Mouse (Mus musculus) limb, embryonic 10.5 days (tissue): Measurements from ENCODE around the gene Elane. TPM values are rescaled to one million over a fixed set of nuclear protein-coding genes. Genes with fewer than 3 reads are reported as not detected.
A peak's percentile ranks its signal among the peaks of the same experiment; 100 is the strongest.

Experiments used
- DNase-seq: peaks from one replicate; pipeline ENCODE4 v3.0.0-alpha.2; 2017; ENCODE audit warnings: low spot score
- H3K27ac ChIP-seq: fragments of 300-500 bp; sonication (generic); 2 replicates; pipeline ENCODE4 v1.5.1; 2016; ENCODE audit warnings: mild to moderate bottlenecking
- H3K27me3 ChIP-seq: fragments of 300-500 bp; sonication (generic); 2 replicates; pipeline ENCODE4 v1.6.1; 2016; ENCODE audit warnings: low read depth, mild to moderate bottlenecking; ENCODE audit not compliant: poor library complexity, severe bottlenecking
- H3K36me3 ChIP-seq: fragments of 300-500 bp; sonication (generic); 2 replicates; pipeline ENCODE4 v1.6.1; 2016; ENCODE audit warnings: mild to moderate bottlenecking, moderate library complexity
- H3K4me1 ChIP-seq: fragments of 300-500 bp; sonication (generic); 2 replicates; pipeline ENCODE4 v1.6.1; 2016
- H3K4me3 ChIP-seq: fragments of 300-500 bp; sonication (generic); 2 replicates; pipeline ENCODE4 v1.5.1; 2016; ENCODE audit warnings: mild to moderate bottlenecking, moderate library complexity
- H3K9me3 ChIP-seq: fragments of 300-500 bp; sonication (generic); replicated peaks from 2 replicates; pipeline ENCODE4 v1.6.1; 2016; ENCODE audit warnings: mild to moderate bottlenecking
- WGBS: fragments of 180-500 bp; shearing (Covaris S2); methylation state at CpG from one replicate; pipeline ENCODE4 v1.1.7; 2016; 5-methylcytosine and 5-hydroxymethylcytosine counted together
- polyA plus RNA-seq: library from polyadenylated mRNA; unstranded; fragments of >200 nt; fragmentation: Nextera tagmentation; extraction: Ambion mirVana; gene quantifications from 2 replicates; pipeline ENCODE4 v1.2.1, GENCODE M21; 2016

Elane gene
- polyA plus RNA-seq, 1 experiment from 2014 or later: not detected

- Histone ChIP-seq H3K27ac (no peak overlapping the region), H3K4me1 (peaks cover 42% of the 10 kb centered on the region), H3K27me3 (no peaks in the 10 kb centered on the region), H3K9me3 (no peaks in the 10 kb centered on the region), H3K4me3 (no peak overlapping the region), H3K36me3 (peaks cover 100% of the 10 kb centered on the region)
- DNase-seq: no peak
- WGBS: 86% methylated on average over 25 of the region's 25 CpGs
Observed at GRCm38 (mm10) chr10:79861230-79862048, 24.6 kb upstream of the Elane start.

GRCm38 (mm10) chr10:79862049-79862788 lies 23.8 kb upstream of the Elane start:
- no peaks in the 10 kb centered on the region for H3K9me3 ChIP-seq
- H3K4me3 ChIP-seq: no peak overlapping the region
- H3K4me1 ChIP-seq: peaks cover 42% of the 10 kb centered on the region
- H3K36me3 ChIP-seq: peaks cover 100% of the 10 kb centered on the region
- H3K27me3 ChIP-seq: no peaks in the 10 kb centered on the region
- H3K27ac ChIP-seq: no peak overlapping the region
- 92% methylated on average over 23 of the region's 23 CpGs for WGBS
- DNase-seq: no peak

DNA sequence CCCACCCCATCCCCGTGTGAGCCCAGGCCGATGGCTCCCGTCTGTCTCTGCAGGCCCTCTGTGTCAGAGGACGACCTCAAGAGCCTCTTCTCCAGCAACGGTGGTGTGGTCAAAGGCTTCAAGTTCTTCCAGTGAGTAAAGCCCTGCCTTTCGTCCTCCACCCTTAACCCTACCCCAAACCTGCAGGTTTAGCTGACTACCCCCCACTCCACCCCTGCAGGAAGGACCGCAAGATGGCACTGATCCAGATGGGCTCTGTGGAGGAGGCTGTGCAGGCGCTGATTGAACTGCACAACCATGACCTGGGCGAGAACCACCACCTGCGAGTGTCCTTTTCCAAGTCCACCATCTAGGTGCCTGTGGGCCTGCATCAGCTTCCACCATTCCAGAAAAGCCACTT lies 23.1 kb upstream of the Elane start:
- peaks cover 38% of the 10 kb centered on the region for H3K4me1 ChIP-seq
- 82% methylated on average over 10 of the region's 10 CpGs for WGBS
- H3K27ac ChIP-seq: no peak overlapping the region
- H3K9me3 ChIP-seq: no peaks in the 10 kb centered on the region
- H3K4me3 ChIP-seq: no peak overlapping the region
- H3K27me3 ChIP-seq: no peaks in the 10 kb centered on the region
- no peak for DNase-seq
- H3K36me3 ChIP-seq: peaks cover 98% of the 10 kb centered on the region

GRCm38 (mm10) chr10:79864351-79865188 lies 21.5 kb upstream of the Elane start:
- Histone ChIP-seq H3K36me3 (peaks cover 96% of the 10 kb centered on the region), H3K27me3 (no peaks in the 10 kb centered on the region), H3K4me1 (peaks cover 31% of the 10 kb centered on the region), H3K27ac (no peak overlapping the region), H3K9me3 (no peaks in the 10 kb centered on the region), H3K4me3 (0 out of 2 replicates have a peak overlapping the region, but pooled peaks have one; percentile 9)
- 46% methylated on average over 10 of the region's 10 CpGs for WGBS
- peak; percentile 53 for DNase-seq

GRCm38 (mm10) chr10:79865189-79865601 lies 20.9 kb upstream of the Elane start:
- Histone ChIP-seq H3K36me3 (peaks cover 96% of the 10 kb centered on the region), H3K27me3 (no peaks in the 10 kb centered on the region), H3K27ac (no peak overlapping the region), H3K4me1 (peaks cover 26% of the 10 kb centered on the region), H3K4me3 (peak overlapping the region; percentile 9; the same call in 1 of the 2 replicates), H3K9me3 (no peaks in the 10 kb centered on the region)
- 74% methylated on average over 12 of the region's 12 CpGs for WGBS
- DNase-seq: peak; percentile 48

- Histone ChIP-seq H3K27ac (no peak overlapping the region), H3K4me3 (no peak overlapping the region)
- whole genome bisulfite sequencing: 82% methylated on average over 19 of the region's 19 CpGs
Observed at GRCm38 (mm10) chr10:79865801-79866295, 20.2 kb upstream of the Elane start.

GRCm38 (mm10) chr10:79866601-79867000 lies 19.4 kb upstream of the Elane start:
- DNase-seq: no peak
- 78% methylated on average over 11 of the region's 11 CpGs for WGBS
- H3K27ac ChIP-seq: no peak overlapping the region; the same call in none of the 2 replicates
- no peaks in the 10 kb centered on the region for H3K9me3 ChIP-seq
- H3K27me3 ChIP-seq: no peaks in the 10 kb centered on the region
- no peak overlapping the region; the same call in 1 of the 2 replicates for H3K4me3 ChIP-seq
- H3K4me1 ChIP-seq: peaks cover 17% of the 10 kb centered on the region
- peaks cover 95% of the 10 kb centered on the region for H3K36me3 ChIP-seq

More at GRCm38 (mm10) chr10:79865801-79866295, 20.2 kb upstream of the Elane start:
- H3K36me3 ChIP-seq: peaks cover 95% of the 10 kb centered on the region
- no peak for DNase-seq
- no peaks in the 10 kb centered on the region for H3K9me3 ChIP-seq
- no peaks in the 10 kb centered on the region for H3K27me3 ChIP-seq
- peaks cover 20% of the 10 kb centered on the region for H3K4me1 ChIP-seq

DNA sequence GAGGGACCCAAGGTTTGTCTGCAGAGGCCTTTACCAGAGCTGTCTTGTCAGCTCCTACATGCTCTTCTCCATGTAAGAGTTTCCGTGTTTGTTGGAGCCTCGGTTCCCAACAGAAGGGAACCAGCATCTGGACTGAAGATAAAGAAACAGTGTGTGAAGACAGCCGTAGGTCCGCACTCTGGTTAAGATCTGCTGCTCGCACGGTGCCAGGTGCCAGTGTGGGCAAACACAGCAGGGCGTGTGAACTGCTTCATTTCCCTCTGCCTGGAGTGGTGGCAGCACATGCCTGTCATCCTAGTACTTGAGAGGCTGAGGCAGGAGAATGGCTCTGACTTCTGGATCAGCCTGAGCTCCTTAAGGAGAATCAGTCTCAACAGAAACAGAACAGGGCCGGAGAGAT lies 14.2 kb upstream of the Elane start:
- WGBS: 93% methylated on average over 8 of the region's 8 CpGs
- peak overlapping the region; percentile 88; the same call in 1 of the 2 replicates for H3K4me3 ChIP-seq

DNA sequence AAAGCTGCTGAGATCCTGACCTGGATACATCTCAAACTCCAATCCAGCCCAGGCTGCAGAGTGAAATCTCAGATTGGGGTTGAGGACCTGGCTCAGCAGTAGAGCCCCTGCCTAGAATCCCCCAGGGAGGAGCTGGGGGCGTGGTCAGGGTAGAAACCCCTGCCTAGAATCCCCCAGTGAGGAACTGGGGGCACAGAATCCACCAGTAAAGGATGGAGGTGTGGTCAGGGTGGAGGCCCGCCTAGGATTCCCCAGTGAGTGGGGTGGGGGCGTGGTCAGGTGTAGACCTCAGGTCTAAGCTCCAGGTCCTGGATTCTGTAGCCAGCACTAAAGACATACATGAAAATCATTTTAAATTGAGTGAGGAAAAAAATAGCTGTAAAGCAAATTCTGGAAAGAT lies 13.2 kb upstream of the Elane start:
- WGBS: 42% methylated on average over 3 of the region's 3 CpGs
- H3K9me3 ChIP-seq: no peaks in the 10 kb centered on the region
- DNase-seq: no peak
- H3K27me3 ChIP-seq: 0 out of 2 replicates have a peak, but pooled peaks cover 3% of the 10 kb centered on the region
- H3K4me1 ChIP-seq: peaks cover 44% of the 10 kb centered on the region
- H3K27ac ChIP-seq: peak overlapping the region; percentile 98; the same call in 1 of the 2 replicates
- H3K4me3 ChIP-seq: peak overlapping the region; percentile 88
- peaks cover 48% of the 10 kb centered on the region for H3K36me3 ChIP-seq

More for the DNA sequence above, 14.2 kb upstream of the Elane start:
- Histone ChIP-seq H3K4me1 (peaks cover 40% of the 10 kb centered on the region), H3K36me3 (peaks cover 56% of the 10 kb centered on the region), H3K9me3 (no peaks in the 10 kb centered on the region), H3K27ac (no peak overlapping the region), H3K27me3 (0 out of 2 replicates have a peak, but pooled peaks cover 3% of the 10 kb centered on the region)
- DNase-seq: no peak

DNA sequence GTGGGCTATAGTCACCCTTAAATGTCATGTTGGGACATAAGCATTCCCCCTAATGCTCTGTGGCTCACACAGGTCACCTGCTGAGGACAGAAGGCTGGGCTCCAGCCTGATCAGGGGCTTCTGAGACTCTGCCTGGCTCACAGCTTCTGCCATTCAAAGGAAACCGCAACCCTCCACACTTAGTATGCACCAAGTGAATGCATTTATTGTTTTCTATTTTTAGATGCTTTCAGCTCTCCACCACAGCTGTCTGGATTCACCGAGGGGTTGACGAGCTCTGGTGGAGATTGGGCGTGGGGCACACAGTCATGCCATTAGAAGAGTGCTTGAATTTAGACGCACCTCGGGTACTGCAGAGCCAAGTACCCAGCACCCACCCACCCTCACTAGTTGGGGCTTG lies 12.7 kb upstream of the Elane start:
- no peak for DNase-seq
- H3K27ac ChIP-seq: peak overlapping the region; percentile 98
- H3K9me3 ChIP-seq: no peaks in the 10 kb centered on the region
- H3K27me3 ChIP-seq: 0 out of 2 replicates have a peak, but pooled peaks cover 3% of the 10 kb centered on the region
- 28% methylated on average over 6 of the region's 6 CpGs for WGBS
- peaks cover 45% of the 10 kb centered on the region for H3K36me3 ChIP-seq
- peaks cover 45% of the 10 kb centered on the region for H3K4me1 ChIP-seq
- peak overlapping the region; percentile 88 for H3K4me3 ChIP-seq

- Histone ChIP-seq H3K4me3 (peak overlapping the region; percentile 88), H3K36me3 (peaks cover 40% of the 10 kb centered on the region), H3K27me3 (0 out of 2 replicates have a peak, but pooled peaks cover 3% of the 10 kb centered on the region), H3K4me1 (peaks cover 45% of the 10 kb centered on the region), H3K27ac (peak overlapping the region; percentile 98), H3K9me3 (no peaks in the 10 kb centered on the region)
- no peak for DNase-seq
- 3% methylated on average over 26 of the region's 26 CpGs for WGBS
Observed at GRCm38 (mm10) chr10:79873715-79874289, 12.2 kb upstream of the Elane start.
